Mouse (Mus musculus) left cerebral cortex, adult 11 months (tissue): ENCODE results near the gene Plekha5.

Experiments used
- DNase-seq: peaks from one replicate; pipeline ENCODE4 v3.0.0; 2022; ENCODE audit warnings: low spot score

The Plekha5 gene

DNA sequence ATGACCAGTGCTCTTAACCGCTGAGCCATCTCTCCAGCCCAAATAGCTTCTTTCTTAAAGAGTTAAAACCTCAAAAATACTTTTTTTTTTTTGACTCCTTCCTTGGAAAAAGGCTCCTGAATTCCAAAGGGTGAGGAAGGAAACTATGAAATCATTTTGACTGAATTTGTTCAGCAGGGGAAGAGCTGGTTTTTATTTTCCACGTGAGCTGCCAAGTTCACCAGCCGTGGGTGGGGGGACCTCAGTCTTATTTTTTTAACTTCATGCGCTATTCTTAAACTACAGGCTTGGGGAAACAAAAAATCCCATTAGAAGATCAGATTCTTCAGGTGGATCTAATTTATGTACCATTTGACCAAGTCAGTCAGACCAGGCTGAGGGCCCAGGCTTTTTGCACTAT, 187.4 kb downstream of the Plekha5 start:
- no peak for DNase-seq

GRCm38 (mm10) chr6:140611893-140612473, 188.1 kb downstream of the Plekha5 start:
- DNase-seq, result no peak

DNA sequence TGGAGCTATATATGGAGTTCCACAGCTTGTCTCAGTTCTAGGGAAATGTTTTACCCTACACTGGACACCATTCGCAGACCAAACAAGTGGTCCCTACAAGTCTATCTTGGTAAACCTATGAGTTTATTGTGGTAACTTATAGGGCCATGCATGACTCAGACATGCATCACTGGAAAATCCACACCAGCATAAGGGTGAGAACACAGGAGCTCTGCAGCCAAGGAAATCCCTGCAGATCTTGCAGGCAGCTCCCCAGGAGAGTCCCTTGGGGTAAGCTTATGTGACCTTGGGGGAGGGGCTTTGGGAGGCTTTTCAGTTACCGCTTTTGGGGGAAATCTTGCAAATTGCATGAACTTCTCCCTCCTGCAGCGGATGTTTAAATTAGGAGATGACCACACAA, 190.0 kb downstream of the Plekha5 start:
- DNase-seq, result no peak

DNA sequence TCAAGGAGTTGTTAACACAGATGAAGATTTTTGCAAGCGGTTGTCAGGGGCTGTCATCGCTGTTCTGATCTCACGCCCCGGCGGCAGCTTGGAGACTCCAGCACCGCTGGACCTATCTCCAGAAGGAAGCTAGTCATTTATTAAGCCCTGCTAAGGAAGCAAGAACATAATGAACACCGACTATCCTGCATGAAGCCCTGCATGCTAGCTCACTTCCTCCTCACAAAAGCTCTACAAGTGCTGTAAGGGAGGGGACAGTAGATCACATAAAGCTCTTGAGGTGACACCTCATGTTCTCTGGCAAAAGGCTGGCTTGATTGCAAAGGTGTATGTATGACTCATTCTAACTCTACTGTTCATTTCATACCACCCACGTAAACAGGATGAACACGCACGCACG, 190.9 kb downstream of the Plekha5 start:
- no peak for DNase-seq

DNA sequence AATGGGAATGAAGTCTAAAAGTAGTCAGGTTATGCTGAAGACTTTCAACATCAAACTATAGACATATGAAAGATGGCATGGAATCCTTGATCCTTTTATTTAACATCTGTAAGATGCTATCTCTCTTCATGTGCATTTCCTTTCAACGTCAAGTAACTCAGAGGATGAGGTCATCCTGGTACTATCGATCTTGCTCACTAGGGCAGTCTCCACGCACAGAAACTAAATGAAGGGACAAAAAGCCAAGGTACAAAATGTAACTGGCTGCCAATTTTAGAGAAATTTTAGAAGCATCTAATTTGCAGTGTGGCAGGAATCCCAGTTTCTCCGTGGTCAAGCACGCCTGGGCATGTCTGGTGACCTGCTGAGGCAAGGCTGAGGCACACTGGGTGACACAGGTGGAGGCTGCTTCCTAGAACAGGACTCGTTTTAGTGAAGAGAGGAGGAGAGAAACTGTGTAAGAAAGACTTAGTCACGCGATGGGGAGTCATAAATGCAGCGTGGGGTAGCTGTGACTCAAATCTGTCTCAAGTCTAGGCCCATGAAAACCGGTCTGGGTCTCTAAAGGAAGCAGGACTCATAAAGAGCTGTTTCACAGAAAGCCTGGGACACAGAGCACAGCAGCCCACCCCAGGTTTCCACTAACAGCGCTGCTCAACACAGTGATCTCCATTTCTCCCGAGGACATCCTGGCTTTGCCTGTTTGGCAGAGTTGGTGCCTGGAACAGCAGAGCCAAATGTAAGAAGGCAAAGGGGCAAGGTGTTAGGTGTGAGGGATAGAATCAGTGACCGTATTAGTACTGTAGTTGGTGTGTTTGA, 196.9 kb downstream of the Plekha5 start:
- no peak for DNase-seq

DNA sequence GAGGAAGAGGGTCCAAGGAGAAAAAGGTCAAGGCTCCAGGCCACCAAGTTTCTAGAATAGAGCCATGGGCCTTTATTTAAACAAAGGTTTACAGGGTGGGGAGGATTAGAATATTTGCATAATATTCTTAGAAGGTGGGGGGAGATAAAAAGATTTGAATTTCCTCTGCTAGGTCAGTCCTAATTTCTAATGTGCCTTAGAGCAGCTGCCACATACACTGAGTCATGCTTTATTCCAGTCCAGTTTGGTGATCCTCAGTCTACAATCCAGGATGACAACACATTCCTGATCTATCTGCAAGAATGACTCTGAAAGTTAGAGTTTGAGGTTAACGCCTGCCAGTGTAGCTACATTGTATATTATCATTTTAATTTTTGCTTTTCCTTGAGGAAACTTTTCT, 197.8 kb downstream of the Plekha5 start:
- no peak for DNase-seq

DNA sequence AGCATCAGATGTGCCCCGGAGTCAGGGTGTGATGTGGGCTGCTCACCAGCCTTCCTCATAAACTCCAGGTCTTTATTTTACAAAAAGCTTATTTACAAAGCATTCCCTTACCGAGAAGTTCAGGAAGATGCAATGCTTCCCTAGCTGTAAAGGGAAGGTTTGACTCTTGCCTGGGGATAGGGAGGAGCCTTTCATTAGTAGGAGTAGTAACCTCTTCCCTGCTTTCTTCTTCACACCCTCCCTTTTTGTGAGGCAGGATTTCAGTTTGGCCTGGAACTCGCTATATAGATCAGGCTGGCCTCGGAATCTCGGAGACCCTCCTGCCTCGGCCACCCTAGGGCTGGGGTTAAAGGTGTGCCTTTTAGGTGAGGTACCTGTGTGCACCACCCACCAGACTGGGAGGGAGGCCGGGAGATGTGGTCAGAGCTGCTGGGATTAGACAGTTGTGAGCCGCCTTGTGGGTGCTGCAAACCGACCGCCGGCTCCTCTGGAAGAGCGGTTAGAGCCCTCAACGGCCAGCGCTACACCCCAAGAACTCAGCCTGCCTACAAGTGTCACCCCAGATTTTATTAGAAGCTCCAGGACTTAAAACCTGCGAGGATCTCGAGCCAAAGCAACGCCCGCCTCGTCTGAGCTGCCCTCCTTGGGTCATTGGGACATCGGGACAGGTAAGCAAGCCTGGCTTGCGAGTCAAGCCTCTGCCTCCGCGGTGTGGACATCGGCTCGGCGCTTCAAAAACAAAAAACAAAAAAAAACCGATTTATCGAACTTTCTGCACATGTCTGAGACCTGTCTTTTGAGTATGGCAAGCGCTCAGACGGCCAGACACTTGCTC, 198.8 kb downstream of the Plekha5 start, which contains the start of gene Aebp2:
TSS of gene Aebp2 (plus strand) at position 273 of the 835 bp plus-strand sequence.
- DNase-seq, result no peak

GRCm38 (mm10) chr6:140623226-140624095, 199.6 kb downstream of the Plekha5 start:
- peak; percentile 88 for DNase-seq

- DNase-seq, result no peak
Observed at GRCm38 (mm10) chr6:140624096-140625051, 200.5 kb downstream of the Plekha5 start.

- DNase-seq, result no peak
Observed at GRCm38 (mm10) chr6:140629176-140629859, 205.5 kb downstream of the Plekha5 start.

DNA sequence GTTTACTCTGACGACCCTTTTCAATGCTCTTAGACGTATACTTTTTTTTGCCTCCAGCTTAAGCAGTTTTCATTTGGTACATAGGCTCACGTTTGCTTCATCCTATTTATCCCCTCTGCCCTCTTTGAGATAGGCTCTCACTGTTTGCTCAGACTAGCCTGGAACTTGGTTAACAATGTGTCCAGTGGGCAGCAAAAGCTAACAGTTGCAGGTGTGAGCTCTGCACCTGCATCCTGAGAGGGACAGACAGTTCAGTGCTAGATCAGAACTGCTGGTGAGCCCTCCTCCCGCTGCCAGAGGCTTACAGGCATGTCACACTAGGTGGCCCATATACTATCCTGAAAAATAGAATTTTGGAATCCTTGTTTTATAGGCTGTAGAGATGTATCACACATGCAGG, 206.5 kb downstream of the Plekha5 start:
- no peak for DNase-seq

GRCm38 (mm10) chr6:140633616-140634015, 209.8 kb downstream of the Plekha5 start:
- no peak for DNase-seq

DNA sequence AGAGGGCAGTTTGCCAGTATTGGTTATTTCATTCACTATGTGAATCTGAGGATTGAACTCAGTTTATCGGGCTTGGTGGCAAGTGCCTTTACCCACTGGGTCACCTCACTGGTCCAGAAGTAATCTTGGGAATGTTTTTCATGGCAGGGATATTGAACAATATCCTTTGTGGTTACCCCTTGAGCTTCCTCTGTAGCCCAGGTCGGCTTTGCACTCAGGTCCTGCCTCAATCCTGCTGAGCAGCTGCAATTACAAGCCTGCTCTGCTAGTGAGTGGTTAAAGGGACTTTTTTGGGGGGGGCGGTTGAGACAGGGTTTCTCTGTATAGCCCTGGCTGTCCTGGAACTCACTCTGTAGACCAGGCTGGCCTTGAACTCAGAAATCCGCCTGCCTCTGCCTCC, 212.4 kb downstream of the Plekha5 start:
- no peak for DNase-seq

DNA sequence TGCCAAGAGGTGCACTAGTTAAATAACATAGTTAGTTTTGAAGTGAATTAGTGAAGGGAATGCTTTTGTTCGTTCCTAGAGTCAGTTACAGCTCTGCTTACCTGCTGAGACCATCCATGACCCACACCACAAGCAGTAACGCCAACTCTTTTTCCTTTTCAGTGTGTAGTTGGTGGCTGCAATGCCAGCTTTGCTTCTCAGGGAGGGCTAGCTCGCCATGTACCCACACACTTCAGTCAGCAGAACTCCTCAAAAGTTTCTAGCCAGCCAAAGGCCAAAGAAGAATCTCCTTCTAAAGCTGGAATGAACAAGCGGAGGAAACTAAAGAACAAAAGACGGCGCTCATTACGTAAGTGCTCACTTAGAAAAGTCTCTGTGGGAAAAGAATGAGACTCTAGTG, 218.2 kb downstream of the Plekha5 start:
- DNase-seq, result no peak

GRCm38 (mm10) chr6:140642655-140643054, 218.8 kb downstream of the Plekha5 start:
- DNase-seq, result no peak

GRCm38 (mm10) chr6:140645931-140646330, 222.1 kb downstream of the Plekha5 start:
- DNase-seq, result no peak
